Mouse (Mus musculus) limb, embryonic 12.5 days (tissue): ENCODE data around the gene Slc25a13. TPM values are rescaled to one million over a fixed set of nuclear protein-coding genes. Genes with fewer than 3 reads are reported as not detected.

Source experiments
- ATAC-seq: fragments of 200-750 bp; cut with Nextera tagmentation; 2 replicates; pipeline ENCODE4 v1.8.0; 2017; ENCODE audit warnings: low read depth, moderate TSS enrichment; ENCODE audit not compliant: insufficient number of reproducible peaks, insufficient read depth, low FRiP score, low TSS enrichment
- H3K27ac ChIP-seq: fragments of 300-500 bp; sonication (generic); 2 replicates; pipeline ENCODE4 v1.5.1; 2016; ENCODE audit warnings: mild to moderate bottlenecking, moderate library complexity
- H3K27me3 ChIP-seq: fragments of 300-500 bp; sonication (generic); 2 replicates; pipeline ENCODE4 v1.6.1; 2016; ENCODE audit warnings: mild to moderate bottlenecking, moderate library complexity
- H3K36me3 ChIP-seq: fragments of 300-500 bp; sonication (generic); 2 replicates; pipeline ENCODE4 v1.6.1; 2016; ENCODE audit warnings: mild to moderate bottlenecking, moderate library complexity
- H3K4me1 ChIP-seq: fragments of 300-500 bp; sonication (generic); replicated peaks from 2 replicates; pipeline ENCODE4 v1.6.1; 2016
- H3K4me2 ChIP-seq: fragments of 300-500 bp; sonication (generic); 2 replicates; pipeline ENCODE4 v1.6.1; 2016; ENCODE audit warnings: mild to moderate bottlenecking, moderate library complexity
- H3K4me3 ChIP-seq: fragments of 300-500 bp; sonication (generic); replicated peaks from 2 replicates; pipeline ENCODE4 v1.5.1; 2016; ENCODE audit warnings: mild to moderate bottlenecking
- H3K9ac ChIP-seq: fragments of 300-500 bp; sonication (generic); replicated peaks from 2 replicates; pipeline ENCODE4 v1.6.1; 2016; ENCODE audit warnings: mild to moderate bottlenecking, moderate library complexity
- H3K9me3 ChIP-seq: fragments of 300-500 bp; sonication (generic); 2 replicates; pipeline ENCODE4 v1.6.1; 2016; ENCODE audit warnings: mild to moderate bottlenecking, moderate library complexity
- WGBS: fragments of 180-500 bp; shearing (Covaris S2); methylation state at CpG from one replicate; pipeline ENCODE4 v1.1.7; 2016; 5-methylcytosine and 5-hydroxymethylcytosine counted together
- polyA plus RNA-seq: library from polyadenylated mRNA; unstranded; fragments of >200 nt; fragmentation: Nextera tagmentation; extraction: Ambion mirVana; gene quantifications from 2 replicates; pipeline ENCODE4 v1.2.1, GENCODE M21; 2016

Gene Slc25a13
- polyA plus RNA-seq, 1 experiment from 2014 or later, result 42.3 TPM

GRCm38 (mm10) chr6:6077234-6077633 is 139.7 kb downstream of the Slc25a13 start:
- Histone ChIP-seq H3K36me3 (peaks cover 18% of the 10 kb centered on the region; the same call in 1 of the 2 replicates), H3K27ac (no peak overlapping the region), H3K4me2 (no peak overlapping the region), H3K4me1 (no peaks in the 10 kb centered on the region), H3K27me3 (no peaks in the 10 kb centered on the region), H3K9ac (no peak overlapping the region), H3K4me3 (no peak overlapping the region), H3K9me3 (no peaks in the 10 kb centered on the region)
- no peak for ATAC-seq
- 84% methylated on average over 4 of the region's 4 CpGs for WGBS

GRCm38 (mm10) chr6:6075940-6076447 is 141.0 kb downstream of the Slc25a13 start:
- H3K4me3 ChIP-seq, result no peak overlapping the region
- WGBS, result 93% methylated on average over 7 of the region's 7 CpGs
- H3K9ac ChIP-seq, result no peak overlapping the region
- no peak overlapping the region for H3K27ac ChIP-seq
- no peak for ATAC-seq
- no peak overlapping the region for H3K4me2 ChIP-seq
- H3K9me3 ChIP-seq, result no peaks in the 10 kb centered on the region
- peaks cover 1% of the 10 kb centered on the region; the same call in 1 of the 2 replicates for H3K4me1 ChIP-seq
- peaks cover 18% of the 10 kb centered on the region; the same call in 1 of the 2 replicates for H3K36me3 ChIP-seq
- H3K27me3 ChIP-seq, result no peaks in the 10 kb centered on the region

- H3K27ac ChIP-seq, result no peak overlapping the region
- whole genome bisulfite sequencing, result 84% methylated on average over 7 of the region's 7 CpGs
- no peak overlapping the region for H3K4me3 ChIP-seq
- H3K4me2 ChIP-seq, result no peak overlapping the region
- peaks cover 5% of the 10 kb centered on the region; the same call in 1 of the 2 replicates for H3K36me3 ChIP-seq
- no peaks in the 10 kb centered on the region for H3K9me3 ChIP-seq
- no peaks in the 10 kb centered on the region for H3K27me3 ChIP-seq
- H3K4me1 ChIP-seq, result peaks cover 21% of the 10 kb centered on the region
- H3K9ac ChIP-seq, result no peak overlapping the region
- no peak for ATAC-seq
Measured at GRCm38 (mm10) chr6:6071038-6071437, 145.9 kb downstream of the Slc25a13 start.

DNA sequence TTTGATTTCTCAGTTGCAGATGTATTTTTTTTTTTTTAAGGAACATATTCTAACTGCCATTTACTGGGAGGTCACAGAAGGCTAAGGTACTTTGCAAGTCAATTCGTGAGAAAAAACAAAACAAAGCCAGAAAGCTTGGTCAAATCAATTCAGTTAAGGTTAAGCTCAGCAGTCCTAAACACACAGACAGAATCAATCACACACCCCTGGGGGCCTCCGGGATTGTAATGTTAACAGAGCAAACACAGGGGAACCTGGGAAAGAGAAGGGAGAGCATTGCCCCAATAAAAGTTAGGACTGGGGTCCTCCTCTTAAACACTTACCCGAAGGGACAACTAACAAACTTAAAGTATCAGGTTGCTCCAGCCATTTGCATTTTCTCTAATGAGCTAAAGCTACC is 147.0 kb downstream of the Slc25a13 start:
- H3K36me3 ChIP-seq, result peaks cover 5% of the 10 kb centered on the region; the same call in 1 of the 2 replicates
- no peaks in the 10 kb centered on the region for H3K27me3 ChIP-seq
- H3K4me1 ChIP-seq, result peaks cover 21% of the 10 kb centered on the region
- 0 out of 2 replicates have a peak overlapping the region, but pooled peaks have one; percentile 67 for H3K27ac ChIP-seq
- 4% methylated on average over 3 of the region's 3 CpGs for WGBS
- no peak overlapping the region for H3K9ac ChIP-seq
- H3K4me3 ChIP-seq, result no peak overlapping the region
- H3K4me2 ChIP-seq, result no peak overlapping the region
- ATAC-seq, result no peak
- no peaks in the 10 kb centered on the region for H3K9me3 ChIP-seq

DNA sequence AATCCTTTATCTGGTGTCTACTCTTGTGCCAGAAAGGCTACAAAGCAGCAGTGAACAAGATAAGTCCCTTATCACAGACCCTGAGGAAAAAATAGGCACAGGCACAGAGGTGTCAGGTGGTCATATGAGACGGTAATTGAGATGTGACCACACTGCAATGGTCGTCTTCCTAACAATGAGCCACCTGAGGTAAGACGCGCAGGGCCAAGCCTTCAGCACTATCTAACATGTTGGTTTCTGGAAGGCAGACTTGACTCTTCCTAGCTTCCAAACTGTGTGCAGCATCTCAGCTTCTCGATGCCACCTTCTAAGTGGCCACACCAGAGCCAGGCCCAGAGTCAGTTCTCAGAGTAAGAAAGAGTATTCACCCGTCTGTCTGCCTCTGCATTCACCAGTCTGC is 149.8 kb downstream of the Slc25a13 start:
- Histone ChIP-seq H3K27ac (no peak overlapping the region), H3K27me3 (no peaks in the 10 kb centered on the region), H3K4me3 (no peak overlapping the region), H3K9ac (no peak overlapping the region), H3K4me1 (peaks cover 21% of the 10 kb centered on the region), H3K4me2 (no peak overlapping the region), H3K9me3 (no peaks in the 10 kb centered on the region), H3K36me3 (no peaks in the 10 kb centered on the region)
- 91% methylated on average over 6 of the region's 6 CpGs for WGBS
- no peak for ATAC-seq

DNA sequence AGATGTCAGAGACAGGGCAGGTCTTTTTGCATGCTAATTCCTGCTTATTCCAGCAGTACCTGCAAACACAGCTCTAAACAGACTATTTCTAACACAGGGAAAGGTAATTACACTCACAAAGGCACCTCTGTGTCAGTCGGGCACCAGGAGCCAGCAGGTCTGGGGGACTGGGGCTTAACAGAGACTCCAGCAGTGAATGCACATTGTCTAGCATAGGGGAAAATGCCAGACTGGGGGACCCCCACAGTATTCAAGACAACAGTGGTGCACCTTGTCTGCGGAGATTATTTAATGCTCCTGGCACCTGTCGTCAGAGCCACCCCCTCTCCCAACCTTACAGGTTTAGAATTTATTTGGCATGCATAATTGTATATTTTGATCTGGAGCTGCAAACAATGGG is 158.4 kb downstream of the Slc25a13 start:
- Histone ChIP-seq H3K4me1 (peaks cover 16% of the 10 kb centered on the region), H3K9me3 (no peaks in the 10 kb centered on the region), H3K4me3 (no peak overlapping the region), H3K9ac (no peak overlapping the region), H3K27me3 (no peaks in the 10 kb centered on the region; the same call in 1 of the 2 replicates), H3K4me2 (no peak overlapping the region), H3K27ac (peak overlapping the region; percentile 68), H3K36me3 (peaks cover 2% of the 10 kb centered on the region; the same call in 1 of the 2 replicates)
- WGBS, result 49% methylated on average over 3 of the region's 3 CpGs
- ATAC-seq, result peak; percentile 75; the same call in 1 of the 2 replicates

GRCm38 (mm10) chr6:6053946-6054345 is 163.0 kb downstream of the Slc25a13 start:
- H3K4me3 ChIP-seq, result no peak overlapping the region
- no peak overlapping the region for H3K9ac ChIP-seq
- peaks cover 14% of the 10 kb centered on the region for H3K4me1 ChIP-seq
- no peaks in the 10 kb centered on the region for H3K9me3 ChIP-seq
- H3K27me3 ChIP-seq, result no peaks in the 10 kb centered on the region; the same call in 1 of the 2 replicates
- no peak for ATAC-seq
- no peak overlapping the region for H3K27ac ChIP-seq
- no peak overlapping the region for H3K4me2 ChIP-seq
- peaks cover 2% of the 10 kb centered on the region; the same call in 1 of the 2 replicates for H3K36me3 ChIP-seq
- 75% methylated on average over 3 of the region's 3 CpGs for WGBS

DNA sequence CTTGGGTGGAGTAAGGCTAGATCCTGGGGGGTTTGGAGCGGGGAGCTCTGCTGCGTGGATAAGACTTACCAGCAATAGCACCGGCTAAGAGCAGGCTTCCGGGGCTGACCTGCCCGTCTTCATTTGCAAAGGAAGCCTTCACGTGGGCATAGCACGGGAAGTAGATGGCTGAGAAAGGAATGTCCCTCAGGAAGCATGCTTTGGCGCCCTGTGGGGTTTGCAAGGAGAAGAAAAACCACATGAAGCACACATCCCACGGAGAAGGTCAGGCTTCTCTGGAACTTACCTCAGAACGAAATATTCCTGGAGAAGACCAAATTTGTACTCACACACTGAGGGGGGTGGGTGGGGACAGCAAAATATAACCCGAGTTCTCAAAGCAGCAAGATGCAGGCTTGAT is 164.3 kb downstream of the Slc25a13 start:
- Histone ChIP-seq H3K9ac (no peak overlapping the region), H3K9me3 (no peaks in the 10 kb centered on the region), H3K4me3 (no peak overlapping the region), H3K36me3 (peaks cover 2% of the 10 kb centered on the region; the same call in 1 of the 2 replicates), H3K4me1 (peaks cover 7% of the 10 kb centered on the region; the same call in 1 of the 2 replicates), H3K27me3 (no peaks in the 10 kb centered on the region; the same call in 1 of the 2 replicates), H3K27ac (no peak overlapping the region), H3K4me2 (no peak overlapping the region)
- WGBS, result 71% methylated on average over 11 of the region's 11 CpGs
- ATAC-seq, result no peak

DNA sequence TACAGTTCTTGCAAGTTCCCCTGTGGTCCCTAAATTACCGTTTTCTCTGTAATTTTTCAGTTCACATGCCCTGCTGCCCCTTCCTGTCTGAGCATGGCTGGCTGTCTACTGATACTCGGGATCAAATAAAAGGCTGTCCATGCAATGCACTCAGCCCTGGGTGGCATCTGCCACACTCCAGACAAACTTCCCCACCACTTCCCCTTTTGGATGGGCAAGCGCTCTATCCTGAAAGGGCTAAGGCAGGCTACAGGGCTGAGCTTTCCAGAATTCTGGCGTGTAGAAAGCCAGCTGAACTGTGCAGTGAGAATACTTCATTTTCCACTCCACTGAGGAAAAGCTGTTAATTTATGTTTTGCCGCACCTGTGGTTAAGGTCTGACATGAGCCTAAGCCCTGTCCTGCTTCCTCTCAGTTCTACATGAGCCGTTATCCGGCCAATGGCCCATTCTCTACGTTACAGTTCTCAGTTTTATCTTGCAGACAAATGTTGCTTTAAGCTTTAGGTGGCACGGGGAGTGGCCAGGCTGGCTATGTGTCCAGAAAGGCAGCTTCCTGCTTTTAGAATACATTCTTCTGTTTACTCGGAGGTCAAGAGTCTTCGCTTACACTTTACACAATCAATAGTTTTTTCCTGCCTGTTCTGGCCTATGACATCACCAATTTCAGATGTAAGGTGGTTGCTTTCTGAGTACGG is 170.1 kb downstream of the Slc25a13 start:
- Histone ChIP-seq H3K9me3 (no peaks in the 10 kb centered on the region), H3K4me2 (no peak overlapping the region), H3K36me3 (peaks cover 6% of the 10 kb centered on the region; the same call in 1 of the 2 replicates), H3K27me3 (no peaks in the 10 kb centered on the region), H3K27ac (no peak overlapping the region), H3K4me3 (no peak overlapping the region), H3K9ac (no peak overlapping the region), H3K4me1 (peaks cover 17% of the 10 kb centered on the region)
- WGBS, result 69% methylated on average over 12 of the region's 12 CpGs
- no peak for ATAC-seq

- Histone ChIP-seq H3K27ac (peak overlapping the region; percentile 87), H3K4me3 (no peak overlapping the region), H3K36me3 (peaks cover 4% of the 10 kb centered on the region; the same call in 1 of the 2 replicates), H3K9ac (no peak overlapping the region), H3K4me1 (peaks cover 49% of the 10 kb centered on the region), H3K27me3 (no peaks in the 10 kb centered on the region), H3K4me2 (peak overlapping the region; percentile 37), H3K9me3 (no peaks in the 10 kb centered on the region)
- 16% methylated on average over 18 of the region's 18 CpGs for WGBS
- no peak; the same call in 1 of the 2 replicates for ATAC-seq
Measured at GRCm38 (mm10) chr6:6038773-6039550, 178.0 kb downstream of the Slc25a13 start.

GRCm38 (mm10) chr6:6027664-6028063 is 189.3 kb downstream of the Slc25a13 start:
- Histone ChIP-seq H3K9ac (no peak overlapping the region), H3K4me3 (no peak overlapping the region), H3K27me3 (no peaks in the 10 kb centered on the region), H3K4me1 (peaks cover 26% of the 10 kb centered on the region), H3K27ac (peak overlapping the region; percentile 88), H3K36me3 (no peaks in the 10 kb centered on the region), H3K9me3 (no peaks in the 10 kb centered on the region), H3K4me2 (no peak overlapping the region)
- 36% methylated on average over 6 of the region's 6 CpGs for WGBS
- peak; percentile 85 for ATAC-seq
